Mouse (Mus musculus): ENCODE measurements around the gene Atg101. TPM values are rescaled to one million over a fixed set of nuclear protein-coding genes. Genes with fewer than 3 reads are reported as not detected.
A peak's percentile ranks its signal among the peaks of the same experiment; 100 is the strongest.

The Atg101 gene
- polyA plus RNA-seq, 1 experiment = 37.6 TPM

GRCm38 (mm10) chr15:101327282-101327681, 43.2 kb downstream of the Atg101 start:
- H3K27me3 ChIP-seq (ENCODE audit: control insufficient read depth, insufficient read depth, low read length, poor library complexity, severe bottlenecking) = no peaks in the 10 kb centered on the region
- no peaks in the 10 kb centered on the region for H3K9me3 ChIP-seq (replicated peaks; ENCODE audit: control insufficient read depth, insufficient read depth, low read length, poor library complexity, severe bottlenecking)
- no peak overlapping the region for H3K27ac ChIP-seq (ENCODE audit: insufficient read depth, low read length)
- H3K9ac ChIP-seq (ENCODE audit: low read depth, poor library complexity, severe bottlenecking) = no peak overlapping the region
- no peak overlapping the region for H3K4me3 ChIP-seq (ENCODE audit: low read depth, low read length)
- no peak for TF ChIP-seq POLR2A (IDR thresholded peaks at IDR 0.05; ENCODE audit: insufficient read depth, low read length)
- peak; percentile 91 for TF ChIP-seq EP300 (IDR thresholded peaks at IDR 0.05; ENCODE audit: insufficient read depth, low read depth, low read length)
- TF ChIP-seq CTCF (IDR thresholded peaks at IDR 0.05; ENCODE audit: low read depth, low read length) = peak; percentile 94
- no peaks in the 10 kb centered on the region for H3K4me1 ChIP-seq (ENCODE audit: control insufficient read depth, insufficient read depth, low read length)
- no peaks in the 10 kb centered on the region for H3K36me3 ChIP-seq (ENCODE audit: control insufficient read depth, insufficient read depth, low read length, poor library complexity, severe bottlenecking)

- Histone ChIP-seq H3K27me3 (ENCODE audit: control insufficient read depth, insufficient read depth, low read length, poor library complexity, severe bottlenecking) (no peaks in the 10 kb centered on the region), H3K27ac (ENCODE audit: insufficient read depth, low read length) (no peak overlapping the region), H3K4me1 (ENCODE audit: control insufficient read depth, insufficient read depth, low read length) (no peaks in the 10 kb centered on the region), H3K36me3 (ENCODE audit: control insufficient read depth, insufficient read depth, low read length, poor library complexity, severe bottlenecking) (no peaks in the 10 kb centered on the region), H3K4me3 (ENCODE audit: low read depth, low read length) (no peak overlapping the region), H3K9me3 (replicated peaks; ENCODE audit: control insufficient read depth, insufficient read depth, low read length, poor library complexity, severe bottlenecking) (no peaks in the 10 kb centered on the region), H3K9ac (ENCODE audit: low read depth, poor library complexity, severe bottlenecking) (no peak overlapping the region)
- TF ChIP-seq CTCF (IDR thresholded peaks at IDR 0.05; ENCODE audit: low read depth, low read length) (no peak), POLR2A (IDR thresholded peaks at IDR 0.05; ENCODE audit: insufficient read depth, low read length) (no peak), EP300 (IDR thresholded peaks at IDR 0.05; ENCODE audit: insufficient read depth, low read depth, low read length) (no peak)
These were observed 44.9 kb downstream of the Atg101 start for GRCm38 (mm10) chr15:101328876-101329563.

GRCm38 (mm10) chr15:101329564-101329892, 45.5 kb downstream of the Atg101 start:
- H3K9me3 ChIP-seq (replicated peaks; ENCODE audit: control insufficient read depth, insufficient read depth, low read length, poor library complexity, severe bottlenecking) = no peaks in the 10 kb centered on the region
- H3K4me1 ChIP-seq (ENCODE audit: control insufficient read depth, insufficient read depth, low read length) = no peaks in the 10 kb centered on the region
- H3K36me3 ChIP-seq (ENCODE audit: control insufficient read depth, insufficient read depth, low read length, poor library complexity, severe bottlenecking) = no peaks in the 10 kb centered on the region
- no peak overlapping the region for H3K4me3 ChIP-seq (ENCODE audit: low read depth, low read length)
- H3K27ac ChIP-seq (ENCODE audit: insufficient read depth, low read length) = no peak overlapping the region
- no peaks in the 10 kb centered on the region for H3K27me3 ChIP-seq (ENCODE audit: control insufficient read depth, insufficient read depth, low read length, poor library complexity, severe bottlenecking)
- TF ChIP-seq CTCF (IDR thresholded peaks at IDR 0.05; ENCODE audit: low read depth, low read length) = no peak
- TF ChIP-seq POLR2A (IDR thresholded peaks at IDR 0.05; ENCODE audit: insufficient read depth, low read length) = no peak
- no peak for TF ChIP-seq EP300 (IDR thresholded peaks at IDR 0.05; ENCODE audit: insufficient read depth, low read depth, low read length)
- H3K9ac ChIP-seq (ENCODE audit: low read depth, poor library complexity, severe bottlenecking) = no peak overlapping the region

GRCm38 (mm10) chr15:101331090-101331489, 47.0 kb downstream of the Atg101 start:
- no peaks in the 10 kb centered on the region for H3K27me3 ChIP-seq (ENCODE audit: control insufficient read depth, insufficient read depth, low read length, poor library complexity, severe bottlenecking)
- H3K4me1 ChIP-seq (ENCODE audit: control insufficient read depth, insufficient read depth, low read length) = no peaks in the 10 kb centered on the region
- H3K27ac ChIP-seq (ENCODE audit: insufficient read depth, low read length) = no peak overlapping the region
- H3K9ac ChIP-seq (ENCODE audit: low read depth, poor library complexity, severe bottlenecking) = no peak overlapping the region
- H3K36me3 ChIP-seq (ENCODE audit: control insufficient read depth, insufficient read depth, low read length, poor library complexity, severe bottlenecking) = no peaks in the 10 kb centered on the region
- TF ChIP-seq EP300 (IDR thresholded peaks at IDR 0.05; ENCODE audit: insufficient read depth, low read depth, low read length) (no peak), POLR2A (IDR thresholded peaks at IDR 0.05; ENCODE audit: insufficient read depth, low read length) (no peak), CTCF (IDR thresholded peaks at IDR 0.05; ENCODE audit: low read depth, low read length) (no peak)
- H3K4me3 ChIP-seq (ENCODE audit: low read depth, low read length) = no peak overlapping the region
- H3K9me3 ChIP-seq (replicated peaks; ENCODE audit: control insufficient read depth, insufficient read depth, low read length, poor library complexity, severe bottlenecking) = no peaks in the 10 kb centered on the region

- Histone ChIP-seq H3K9me3 (replicated peaks; ENCODE audit: control insufficient read depth, insufficient read depth, low read length, poor library complexity, severe bottlenecking) (no peaks in the 10 kb centered on the region), H3K4me1 (ENCODE audit: control insufficient read depth, insufficient read depth, low read length) (no peaks in the 10 kb centered on the region), H3K27me3 (ENCODE audit: control insufficient read depth, insufficient read depth, low read length, poor library complexity, severe bottlenecking) (no peaks in the 10 kb centered on the region), H3K36me3 (ENCODE audit: control insufficient read depth, insufficient read depth, low read length, poor library complexity, severe bottlenecking) (no peaks in the 10 kb centered on the region), H3K4me3 (ENCODE audit: low read depth, low read length) (no peak overlapping the region), H3K27ac (ENCODE audit: insufficient read depth, low read length) (no peak overlapping the region), H3K9ac (ENCODE audit: low read depth, poor library complexity, severe bottlenecking) (no peak overlapping the region)
- TF ChIP-seq CTCF (IDR thresholded peaks at IDR 0.05; ENCODE audit: low read depth, low read length) (no peak), POLR2A (IDR thresholded peaks at IDR 0.05; ENCODE audit: insufficient read depth, low read length) (no peak), EP300 (IDR thresholded peaks at IDR 0.05; ENCODE audit: insufficient read depth, low read depth, low read length) (no peak)
These were observed 48.3 kb downstream of the Atg101 start for GRCm38 (mm10) chr15:101332370-101332769.

- TF ChIP-seq POLR2A (IDR thresholded peaks at IDR 0.05; ENCODE audit: insufficient read depth, low read length) (no peak), EP300 (IDR thresholded peaks at IDR 0.05; ENCODE audit: insufficient read depth, low read depth, low read length) (no peak), CTCF (IDR thresholded peaks at IDR 0.05; ENCODE audit: low read depth, low read length) (no peak)
- H3K9ac ChIP-seq (ENCODE audit: low read depth, poor library complexity, severe bottlenecking) = no peak overlapping the region
- H3K27me3 ChIP-seq (ENCODE audit: control insufficient read depth, insufficient read depth, low read length, poor library complexity, severe bottlenecking) = no peaks in the 10 kb centered on the region
- H3K27ac ChIP-seq (ENCODE audit: insufficient read depth, low read length) = no peak overlapping the region
- H3K9me3 ChIP-seq (replicated peaks; ENCODE audit: control insufficient read depth, insufficient read depth, low read length, poor library complexity, severe bottlenecking) = no peaks in the 10 kb centered on the region
- H3K4me1 ChIP-seq (ENCODE audit: control insufficient read depth, insufficient read depth, low read length) = no peaks in the 10 kb centered on the region
- H3K36me3 ChIP-seq (ENCODE audit: control insufficient read depth, insufficient read depth, low read length, poor library complexity, severe bottlenecking) = no peaks in the 10 kb centered on the region
- no peak overlapping the region for H3K4me3 ChIP-seq (ENCODE audit: low read depth, low read length)
These were observed 49.1 kb downstream of the Atg101 start for GRCm38 (mm10) chr15:101333165-101333564.

Measured in ES-Bruce4 (cell line).